Mouse (Mus musculus): ENCODE results near the gene Pogk. TPM values are rescaled to one million over a fixed set of nuclear protein-coding genes. Genes with fewer than 3 reads are reported as not detected.

Pogk gene
- polyA plus RNA-seq, 2 experiments: 0.63 to 1.1 TPM

DNA sequence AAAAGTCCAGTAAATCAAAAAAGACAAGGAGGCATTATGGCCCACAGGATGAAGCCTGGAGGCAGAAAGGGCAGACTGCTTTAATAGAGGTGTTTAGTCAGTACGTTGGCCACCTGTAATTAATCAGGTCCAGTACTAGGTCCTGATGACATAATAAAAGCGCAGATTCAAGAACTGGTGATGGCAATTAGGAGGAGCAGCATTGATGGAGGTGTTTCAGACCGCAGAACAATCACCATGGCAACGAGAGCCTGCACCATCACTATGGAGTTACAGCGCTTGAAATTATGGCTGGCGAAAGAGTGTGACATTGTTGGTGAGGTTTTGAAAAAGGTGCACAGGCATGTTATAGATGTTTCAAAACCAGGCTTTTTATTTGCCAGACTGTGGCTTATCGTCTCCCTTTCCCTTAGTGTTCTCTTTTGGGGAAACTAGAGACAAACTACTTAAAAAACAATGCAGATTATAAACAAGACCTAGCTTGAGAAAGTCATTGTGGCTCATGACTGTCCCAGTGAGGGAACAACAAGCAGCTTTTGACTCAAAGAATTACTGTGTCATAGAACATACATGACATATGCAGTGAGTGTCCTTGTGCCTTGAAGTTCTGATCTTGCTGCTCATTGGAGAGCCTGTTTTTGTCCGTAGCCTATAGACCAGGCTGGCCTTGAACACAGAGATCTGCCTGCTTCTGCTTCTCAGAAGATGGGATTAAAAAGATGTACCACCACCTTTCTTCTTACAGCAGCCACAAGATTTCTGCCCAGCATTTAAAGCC, 65.2 kb downstream of the Pogk start:
- Histone ChIP-seq H3K9me3 (ENCODE audit: control insufficient read depth, low read length) (no peaks in the 10 kb centered on the region), H3K36me3 (replicated peaks; ENCODE audit: control insufficient read depth, insufficient read depth, low read depth) (no peaks in the 10 kb centered on the region), H3K9ac (replicated peaks) (no peak overlapping the region), H3K4me3 (ENCODE audit: insufficient read depth in 1 of 2, low read depth in 2 of 2, low read length in 2 of 2) (no peak overlapping the region), H3K4me2 (ENCODE audit: low read depth) (no peak overlapping the region), H3K4me1 (replicated peaks; ENCODE audit: control insufficient read depth in 2 of 2, insufficient read depth in 2 of 2, low read length in 1 of 2) (no peaks in the 10 kb centered on the region), H3K27me3 (ENCODE audit: control insufficient read depth, insufficient read depth, low read length) (no peaks in the 10 kb centered on the region), H3K27ac (no peak overlapping the region)
- no peak for DNase-seq (ENCODE audit: low read depth in 3 of 3, low spot score in 3 of 3)
- WGBS (ENCODE audit: insufficient replicate concordance): 60% methylated on average over 8 of the region's 8 CpGs
- TF ChIP-seq CTCF (IDR thresholded peaks at IDR 0.05; ENCODE audit: low read depth): no peak
- TF ChIP-seq EP300 (IDR thresholded peaks at IDR 0.05; ENCODE audit: low read depth): no peak
- no peak for ATAC-seq (ENCODE audit: insufficient read depth)

DNA sequence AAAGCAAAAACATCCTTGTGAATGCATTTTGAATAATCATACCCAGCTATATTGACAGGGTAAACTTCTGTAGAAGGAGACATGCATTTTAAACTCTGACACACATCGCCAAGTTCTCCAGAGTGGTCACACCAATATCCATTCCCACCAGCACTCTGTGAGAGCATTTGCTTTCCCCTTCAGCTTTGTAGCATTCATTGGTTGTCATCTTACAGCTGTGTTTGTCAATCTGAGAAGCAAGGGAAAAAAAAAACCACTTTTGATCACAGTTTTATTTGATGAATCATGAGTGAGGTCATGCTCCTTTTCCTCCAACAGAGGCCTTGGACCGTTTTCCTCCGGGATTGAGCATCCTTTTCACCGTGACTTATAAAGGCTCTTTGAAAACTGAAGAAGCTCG, 66.1 kb downstream of the Pogk start:
- Histone ChIP-seq H3K9ac (replicated peaks) (no peak overlapping the region), H3K4me2 (ENCODE audit: low read depth) (no peak overlapping the region), H3K4me1 (replicated peaks; ENCODE audit: control insufficient read depth in 2 of 2, insufficient read depth in 2 of 2, low read length in 1 of 2) (no peaks in the 10 kb centered on the region), H3K4me3 (ENCODE audit: insufficient read depth in 1 of 2, low read depth in 2 of 2, low read length in 2 of 2) (no peak overlapping the region), H3K9me3 (ENCODE audit: control insufficient read depth, low read length) (no peaks in the 10 kb centered on the region), H3K36me3 (replicated peaks; ENCODE audit: control insufficient read depth, insufficient read depth, low read depth) (no peaks in the 10 kb centered on the region), H3K27ac (no peak overlapping the region), H3K27me3 (ENCODE audit: control insufficient read depth, insufficient read depth, low read length) (no peaks in the 10 kb centered on the region)
- WGBS (ENCODE audit: insufficient replicate concordance): 66% methylated on average over 5 of the region's 5 CpGs
- TF ChIP-seq EP300 (IDR thresholded peaks at IDR 0.05; ENCODE audit: low read depth) (no peak), CTCF (IDR thresholded peaks at IDR 0.05; ENCODE audit: low read depth) (no peak)
- ATAC-seq (ENCODE audit: insufficient read depth): no peak
- DNase-seq (ENCODE audit: low read depth in 3 of 3, low spot score in 3 of 3): no peak

DNA sequence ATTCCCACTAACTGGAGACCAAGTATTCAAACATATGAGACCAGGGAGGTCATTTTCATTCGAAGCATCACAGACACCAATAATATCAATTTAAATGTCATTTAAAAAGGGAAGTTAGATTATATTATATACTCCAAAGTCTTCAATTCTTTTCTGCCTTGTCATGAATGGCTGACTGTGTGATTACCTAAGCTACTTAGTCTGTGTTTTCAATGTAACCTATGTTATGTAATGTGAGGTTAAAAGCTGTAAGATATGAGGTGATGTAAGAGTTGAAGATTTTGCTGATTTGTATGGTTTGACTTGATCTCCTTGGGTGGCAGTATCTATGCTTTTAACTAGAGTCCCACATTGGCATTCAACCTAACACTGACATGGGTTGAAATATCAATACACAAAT, 67.1 kb downstream of the Pogk start:
- H3K9ac ChIP-seq (replicated peaks): no peak overlapping the region
- TF ChIP-seq EP300 (IDR thresholded peaks at IDR 0.05; ENCODE audit: low read depth): no peak
- no peak for TF ChIP-seq CTCF (IDR thresholded peaks at IDR 0.05; ENCODE audit: low read depth)
- H3K9me3 ChIP-seq (ENCODE audit: control insufficient read depth, low read length): no peaks in the 10 kb centered on the region
- no peaks in the 10 kb centered on the region for H3K36me3 ChIP-seq (replicated peaks; ENCODE audit: control insufficient read depth, insufficient read depth, low read depth)
- no peak overlapping the region for H3K27ac ChIP-seq
- no peaks in the 10 kb centered on the region for H3K27me3 ChIP-seq (ENCODE audit: control insufficient read depth, insufficient read depth, low read length)
- 49% methylated on average over 1 of the region's 1 CpGs for WGBS (ENCODE audit: insufficient replicate concordance)
- no peak overlapping the region for H3K4me3 ChIP-seq (ENCODE audit: insufficient read depth in 1 of 2, low read depth in 2 of 2, low read length in 2 of 2)
- no peak for ATAC-seq (ENCODE audit: insufficient read depth)
- no peak overlapping the region for H3K4me2 ChIP-seq (ENCODE audit: low read depth)
- H3K4me1 ChIP-seq (replicated peaks; ENCODE audit: control insufficient read depth in 2 of 2, insufficient read depth in 2 of 2, low read length in 1 of 2): no peaks in the 10 kb centered on the region
- DNase-seq (ENCODE audit: low read depth in 3 of 3, low spot score in 3 of 3): no peak

DNA sequence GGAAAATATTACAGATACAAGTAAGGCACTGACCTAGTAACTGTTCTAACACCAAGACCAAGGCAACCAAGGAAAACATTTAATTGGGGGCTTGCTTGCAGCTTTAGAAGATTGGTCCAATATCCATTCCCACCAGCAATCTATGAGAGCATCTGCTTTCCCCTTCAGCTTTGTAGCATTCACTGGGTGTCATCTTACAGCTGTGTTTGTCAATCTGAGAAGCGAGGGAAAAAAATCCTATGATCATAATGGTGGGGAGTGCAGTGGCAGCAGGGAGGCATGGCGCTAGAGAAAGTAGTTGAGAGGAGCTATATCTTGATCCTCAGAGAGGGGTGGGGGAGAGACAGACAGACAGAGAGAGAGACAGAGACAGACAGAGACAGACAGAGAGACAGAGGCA, 67.6 kb downstream of the Pogk start:
- Histone ChIP-seq H3K27ac (no peak overlapping the region), H3K27me3 (ENCODE audit: control insufficient read depth, insufficient read depth, low read length) (no peaks in the 10 kb centered on the region), H3K4me3 (ENCODE audit: insufficient read depth in 1 of 2, low read depth in 2 of 2, low read length in 2 of 2) (no peak overlapping the region), H3K9ac (replicated peaks) (no peak overlapping the region), H3K4me2 (ENCODE audit: low read depth) (no peak overlapping the region), H3K9me3 (ENCODE audit: control insufficient read depth, low read length) (no peaks in the 10 kb centered on the region), H3K4me1 (replicated peaks; ENCODE audit: control insufficient read depth in 2 of 2, insufficient read depth in 2 of 2, low read length in 1 of 2) (no peaks in the 10 kb centered on the region), H3K36me3 (replicated peaks; ENCODE audit: control insufficient read depth, insufficient read depth, low read depth) (no peaks in the 10 kb centered on the region)
- no peak for ATAC-seq (ENCODE audit: insufficient read depth)
- 55% methylated on average over 2 of the region's 2 CpGs for WGBS (ENCODE audit: insufficient replicate concordance)
- TF ChIP-seq CTCF (IDR thresholded peaks at IDR 0.05; ENCODE audit: low read depth) (no peak), EP300 (IDR thresholded peaks at IDR 0.05; ENCODE audit: low read depth) (no peak)
- no peak for DNase-seq (ENCODE audit: low read depth in 3 of 3, low spot score in 3 of 3)

DNA sequence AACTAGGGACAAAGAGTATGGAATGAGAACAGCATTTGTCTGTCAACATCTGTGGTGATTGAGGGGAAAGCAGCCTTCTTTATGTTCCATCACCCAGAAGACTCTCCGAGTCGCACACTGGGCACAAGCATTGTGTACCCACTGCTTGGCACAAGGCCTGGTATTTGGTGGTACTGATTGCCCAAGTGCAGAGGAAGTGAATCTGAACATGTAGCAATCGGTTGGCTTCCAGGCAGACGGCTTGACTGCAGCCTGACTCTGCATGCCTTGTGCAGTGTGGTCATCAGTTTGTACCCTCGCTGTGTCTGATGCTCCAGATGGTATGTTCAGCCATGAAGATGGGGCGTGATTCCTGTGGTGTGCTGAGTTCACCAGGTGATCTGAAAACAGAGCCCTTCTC, 70.6 kb downstream of the Pogk start:
- Histone ChIP-seq H3K9ac (replicated peaks) (no peak overlapping the region), H3K4me2 (ENCODE audit: low read depth) (no peak overlapping the region), H3K27me3 (ENCODE audit: control insufficient read depth, insufficient read depth, low read length) (no peaks in the 10 kb centered on the region), H3K4me3 (ENCODE audit: insufficient read depth in 1 of 2, low read depth in 2 of 2, low read length in 2 of 2) (no peak overlapping the region), H3K9me3 (ENCODE audit: control insufficient read depth, low read length) (no peaks in the 10 kb centered on the region), H3K36me3 (replicated peaks; ENCODE audit: control insufficient read depth, insufficient read depth, low read depth) (no peaks in the 10 kb centered on the region), H3K4me1 (replicated peaks; ENCODE audit: control insufficient read depth in 2 of 2, insufficient read depth in 2 of 2, low read length in 1 of 2) (no peaks in the 10 kb centered on the region), H3K27ac (no peak overlapping the region)
- 53% methylated on average over 6 of the region's 6 CpGs for WGBS (ENCODE audit: insufficient replicate concordance)
- DNase-seq (ENCODE audit: low read depth in 3 of 3, low spot score in 3 of 3): no peak
- no peak for TF ChIP-seq EP300 (IDR thresholded peaks at IDR 0.05; ENCODE audit: low read depth)
- TF ChIP-seq CTCF (IDR thresholded peaks at IDR 0.05; ENCODE audit: low read depth): no peak
- no peak for ATAC-seq (ENCODE audit: insufficient read depth)

Other genes starting within 250 kb of the Pogk start
- not detected in 2 replicates for gene Mael, start 171.1 kb downstream of the Pogk start, polyA plus RNA-seq (2012; rRNA removed)
- not detected in 2 replicates for gene Mael, start 171.1 kb downstream of the Pogk start, polyA plus RNA-seq (2014; fragmentation: Nextera tagmentation; extraction: Ambion mirVana)
- 0.03 TPM in 2 replicates for gene Ildr2, start 155.7 kb downstream of the Pogk start, polyA plus RNA-seq (2012; rRNA removed)
- not detected in 2 replicates for gene Ildr2, start 155.7 kb downstream of the Pogk start, polyA plus RNA-seq (2014; fragmentation: Nextera tagmentation; extraction: Ambion mirVana)
- 11.0 and 13.7 TPM in 2 replicates for gene Tada1, start 30.8 kb downstream of the Pogk start, polyA plus RNA-seq (2012; rRNA removed)
- 21.7 and 23.0 TPM in 2 replicates for gene Tada1, start 30.8 kb downstream of the Pogk start, polyA plus RNA-seq (2014; fragmentation: Nextera tagmentation; extraction: Ambion mirVana)
- not detected in 2 replicates for gene Gm4846, start 87.7 kb upstream of the Pogk start, polyA plus RNA-seq (2012; rRNA removed)
- not detected in 2 replicates for gene Gm4846, start 87.7 kb upstream of the Pogk start, polyA plus RNA-seq (2014; fragmentation: Nextera tagmentation; extraction: Ambion mirVana)
- gene Gm4847, start 237.8 kb upstream of the Pogk start, polyA plus RNA-seq (2012; rRNA removed): not detected in 2 replicates
- gene Gm4847, start 237.8 kb upstream of the Pogk start, polyA plus RNA-seq (2014; fragmentation: Nextera tagmentation; extraction: Ambion mirVana): not detected in 2 replicates